ENCODE assay signal across 21 mouse cellular contexts in genomic region chr5:103725268-103726149, GRCm38 (mm10). TPM values are rescaled to one million over a fixed set of nuclear protein-coding genes. Genes with fewer than 3 reads are reported as not detected.
DNase-seq lines count a peak whose midpoint lies in the region; ATAC-seq and TF ChIP-seq lines count a peak whose summit lies in the region.
"Had no signal": no experiment of that assay in that cellular context is flagged by ENCODE, and none has a peak within 500 bp of the region (broad histone marks: within the 10 kb centered on the region; RNA-seq: fewer than 3 reads in every experiment).

No protein-coding gene starts in this region.

- 31% methylated on average over 9 of the region's 9 CpGs for WGBS in spleen, adult 2 months
- WGBS in heart, embryonic 12.5 days, result 66% methylated on average over 9 of the region's 9 CpGs
- 63% methylated on average over 9 of the region's 9 CpGs for WGBS in intestine, embryonic 16.5 days

- TF ChIP-seq POLR2A in spleen, adult 2 months (IDR thresholded peaks at IDR 0.05; ENCODE audit: low read depth, low read length), result no peak
- TF ChIP-seq POLR2A in bone marrow macrophage, adult 2 months (IDR thresholded peaks at IDR 0.05; ENCODE audit: borderline replicate concordance, low read depth, low read length), result no peak

- ATAC-seq in megakaryocyte progenitor cell, adult 5-6 weeks (replicated peaks; ENCODE audit: poor library complexity), result peak; percentile 54
- no peak for ATAC-seq in heart, embryonic 12.5 days (ENCODE audit: insufficient number of reproducible peaks, low FRiP score)
- ATAC-seq in monocyte, adult 5-6 weeks (replicated peaks; ENCODE audit: insufficient number of reproducible peaks, low FRiP score, low TSS enrichment, poor library complexity, severe bottlenecking), result no peak
- no peak for ATAC-seq in intestine, embryonic 16.5 days
- ATAC-seq: forebrain, embryonic 16.5 days; intestine, postnatal 0 days had no signal

- DNase-seq in spleen, adult 2 months (ENCODE audit: low read depth in 1 of 2, low spot score in 2 of 2), result no peak
- DNase-seq in spleen, postnatal 36 days (ENCODE audit: low spot score in 2 of 2), result no peak
- DNase-seq in ES-E14 (ENCODE audit: low read depth, low spot score), result no peak
- DNase-seq: cerebellum, adult 11-12 months; cerebellum, postnatal 36 days; heart, postnatal 14 days; kidney, postnatal 10 days; lung, adult 2 months; spleen, adult 18-20 months had no signal

- peak overlapping the region; percentile 86 for H3K27ac ChIP-seq in spleen, adult 2 months (ENCODE audit: insufficient read depth, low read length)
- peak overlapping the region; percentile 98 for H3K27ac ChIP-seq in ES-E14 (ENCODE audit: insufficient read depth, low read depth, low read length, poor library complexity, severe bottlenecking)
- peak overlapping the region; percentile 73 for H3K27ac ChIP-seq in bone marrow macrophage, adult 2 months (ENCODE audit: insufficient read depth, low read depth, low read length)
- H3K27ac ChIP-seq in heart, embryonic 12.5 days (ENCODE audit: poor library complexity, severe bottlenecking), result no peak overlapping the region
- H3K27ac ChIP-seq in intestine, embryonic 16.5 days (ENCODE audit: low read length), result no peak overlapping the region
- H3K27ac ChIP-seq: heart, embryonic 10.5 days; hindbrain, embryonic 14.5 days; layer of hippocampus, adult 2 months; limb, embryonic 12.5 days; stomach, postnatal 0 days had no signal

- H3K27me3 ChIP-seq in spleen, adult 2 months (ENCODE audit: control insufficient read depth, insufficient read depth, low read length), result no peaks in the 10 kb centered on the region
- H3K27me3 ChIP-seq in heart, embryonic 12.5 days (replicated peaks), result peaks cover 18% of the 10 kb centered on the region
- no peaks in the 10 kb centered on the region for H3K27me3 ChIP-seq in intestine, embryonic 16.5 days (replicated peaks; ENCODE audit: control insufficient read depth, insufficient read depth, low read length)
- H3K27me3 ChIP-seq: limb, embryonic 12.5 days had no signal

- TF ChIP-seq CTCF in spleen, adult 2 months (IDR thresholded peaks at IDR 0.05; ENCODE audit: extremely low read depth, insufficient read depth, insufficient read length, insufficient replicate concordance), result no peak
- TF ChIP-seq CTCF in bone marrow macrophage, adult 2 months (IDR thresholded peaks at IDR 0.05; ENCODE audit: low read depth, low read length), result no peak

- no peak overlapping the region for H3K4me3 ChIP-seq in spleen, adult 2 months (ENCODE audit: extremely low read depth, insufficient read depth, insufficient read length)
- H3K4me3 ChIP-seq in ES-E14 (ENCODE audit: insufficient read depth in 1 of 2, low read depth in 1 of 2, low read length in 2 of 2, poor library complexity in 1 of 2, severe bottlenecking in 1 of 2), result peak overlapping the region; percentile 19 to 21; a peak in 3 of 4 replicates
- no peak overlapping the region for H3K4me3 ChIP-seq in bone marrow macrophage, adult 2 months (ENCODE audit: insufficient read depth, low read length)
- H3K4me3 ChIP-seq in heart, embryonic 12.5 days, result no peak overlapping the region
- H3K4me3 ChIP-seq in intestine, embryonic 16.5 days (ENCODE audit: low read length), result no peak overlapping the region
- H3K4me3 ChIP-seq: heart, embryonic 10.5 days; layer of hippocampus, adult 2 months; limb, embryonic 12.5 days had no signal

- H3K4me1 ChIP-seq in spleen, adult 2 months (ENCODE audit: control insufficient read depth, insufficient read depth, insufficient read length), result peaks cover 18% of the 10 kb centered on the region
- peaks cover 25 to 29% of the 10 kb centered on the region in 2 experiments for H3K4me1 ChIP-seq in ES-E14 (ENCODE audit: control insufficient read depth in 2 of 2, insufficient read depth in 2 of 2, low read length in 2 of 2, poor library complexity in 1 of 2)
- peaks cover 68% of the 10 kb centered on the region for H3K4me1 ChIP-seq in bone marrow macrophage, adult 2 months (ENCODE audit: control insufficient read depth, insufficient read depth, low read length)
- no peaks in the 10 kb centered on the region for H3K4me1 ChIP-seq in heart, embryonic 12.5 days (replicated peaks)
- no peaks in the 10 kb centered on the region for H3K4me1 ChIP-seq in intestine, embryonic 16.5 days (ENCODE audit: control insufficient read depth, insufficient read depth, low read length)

- no peak overlapping the region for H3K4me2 ChIP-seq in heart, embryonic 12.5 days
- no peak overlapping the region for H3K4me2 ChIP-seq in intestine, embryonic 16.5 days (ENCODE audit: low read depth, low read length)
- H3K4me2 ChIP-seq: hindbrain, embryonic 14.5 days; limb, embryonic 12.5 days had no signal

- H3K9me3 ChIP-seq in ES-E14 (ENCODE audit: control insufficient read depth, insufficient read depth, low read depth, low read length), result no peaks in the 10 kb centered on the region
- H3K9me3 ChIP-seq in heart, embryonic 12.5 days (replicated peaks), result no peaks in the 10 kb centered on the region
- H3K9me3 ChIP-seq in intestine, embryonic 16.5 days (ENCODE audit: control insufficient read depth, low read length), result no peaks in the 10 kb centered on the region
- H3K9me3 ChIP-seq: heart, embryonic 10.5 days; limb, embryonic 12.5 days had no signal

- in situ Hi-C loops in ES-E14 (cut with MboI; ENCODE audit: low sequenced_read_pairs in 2 of 2, unreplicated experiment in 2 of 2), result no loop called here

- H3K36me3 ChIP-seq in spleen, adult 2 months (ENCODE audit: control insufficient read depth, insufficient read depth, low read length), result no peaks in the 10 kb centered on the region
- H3K36me3 ChIP-seq in ES-E14 (ENCODE audit: control insufficient read depth, insufficient read depth, low read length, poor library complexity, severe bottlenecking), result no peaks in the 10 kb centered on the region
- no peaks in the 10 kb centered on the region for H3K36me3 ChIP-seq in heart, embryonic 12.5 days
- H3K36me3 ChIP-seq in intestine, embryonic 16.5 days (ENCODE audit: control insufficient read depth, insufficient read depth, low read length), result no peaks in the 10 kb centered on the region
- H3K36me3 ChIP-seq: heart, embryonic 10.5 days; limb, embryonic 12.5 days had no signal

- peak overlapping the region; percentile 53; the same call in 1 of the 2 replicates for H3K9ac ChIP-seq in ES-E14 (ENCODE audit: insufficient read depth, low read depth, low read length, poor library complexity, severe bottlenecking)
- no peak overlapping the region for H3K9ac ChIP-seq in heart, embryonic 12.5 days
- no peak overlapping the region for H3K9ac ChIP-seq in intestine, embryonic 16.5 days (ENCODE audit: low read depth, low read length)
- H3K9ac ChIP-seq: hindbrain, embryonic 14.5 days; limb, embryonic 12.5 days had no signal

TF ChIP-seq in ES-E14, 5 proteins besides CTCF, POLR2A, EP300 and RAD21:
- TF ChIP-seq ZNF384 (IDR thresholded peaks at IDR 0.05; ENCODE audit: low read depth, low read length) (no peak), MAFK (IDR thresholded peaks at IDR 0.05; ENCODE audit: insufficient read depth, low read depth, low read length) (no peak), HCFC1 (IDR thresholded peaks at IDR 0.05; ENCODE audit: borderline replicate concordance, insufficient read depth, low read length) (no peak), CHD2 (IDR thresholded peaks at IDR 0.05; ENCODE audit: low read depth, low read length) (no peak), ZC3H11A (IDR thresholded peaks at IDR 0.05; ENCODE audit: borderline replicate concordance, low read depth, low read length) (no peak)

RNA-seq across cellular contexts. Expression of gene Aff1, which starts 33.3 kb away (rescaled TPM):
- 15.2 and 16.2 TPM in 2 replicates for polyA plus RNA-seq in spleen, adult 2 months (2012; rRNA removed)
- 21.2 and 26.0 TPM in 2 replicates for total RNA-seq in ES-E14 (2012; rRNA removed)
- polyA plus RNA-seq in bone marrow macrophage, adult 2 months (2012; ENCODE audit: insufficient read depth, insufficient read length, missing spikeins), result 44.1 and 45.3 TPM in 2 replicates
- total RNA-seq in megakaryocyte progenitor cell, adult 5-6 weeks (2015), result 78.6 and 86.8 TPM in 2 replicates
- total RNA-seq in megakaryocyte progenitor cell, adult 5-6 weeks (2017), result 34.1 and 44.3 TPM in 2 replicates
- polyA plus RNA-seq in heart, embryonic 12.5 days (2016; fragmentation: Nextera tagmentation; extraction: Ambion mirVana), result 11.4 and 13.4 TPM in 2 replicates
- 20.1 to 35.3 TPM (median 31.2 TPM) in 3 replicates for total RNA-seq in monocyte, adult 5-6 weeks (2017)
- polyA plus RNA-seq in intestine, embryonic 16.5 days (2015; fragmentation: Nextera tagmentation; extraction: Ambion mirVana), result 3.9 and 5.2 TPM in 2 replicates

Comparison
In these comparisons a context has a peak if more than half of its experiments do, and no peak if none do; other contexts are left out.
1. H3K27ac ChIP-seq: peak in spleen, adult 2 months (single experiment), ES-E14 (single experiment) and bone marrow macrophage, adult 2 months (single experiment); none in heart, embryonic 12.5 days (single experiment) and intestine, embryonic 16.5 days (single experiment).
2. H3K4me3 ChIP-seq: peak in ES-E14 (2 of 2); none in spleen, adult 2 months (single experiment), bone marrow macrophage, adult 2 months (single experiment), heart, embryonic 12.5 days (single experiment) and intestine, embryonic 16.5 days (single experiment).